Mouse (Mus musculus) layer of hippocampus, postnatal 25 days (tissue): ENCODE results near the gene Ppp2ca. TPM values are rescaled to one million over a fixed set of nuclear protein-coding genes. Genes with fewer than 3 reads are reported as not detected.
"Not testable (repeated sequence)": the region's sequence is repeated elsewhere in the genome, so short reads cannot be mapped to it uniquely, and the experiment has no call there.

ENCODE experiments used
- DNase-seq, 2 experiments: peaks; one replicate each; pipeline ENCODE4 v3.0.0; 2022; ENCODE audit warnings: mixed read lengths in 2 of 2, low spot score in 1 of 2; ENCODE audit errors: extremely low spot score in 1 of 2
- total RNA-seq, 2 experiments: library from RNA; stranded (reverse); gene quantifications; 2 replicates each; pipeline ENCODE4 v1.2.3; 2021

Gene Ppp2ca
- total RNA-seq, 2 experiments from 2014 or later, result 115 to 119 TPM

GRCm38 (mm10) chr11:52091261-52091660 is 7.2 kb upstream of the Ppp2ca start:
- DNase-seq, result no peak

GRCm38 (mm10) chr11:52094568-52094967 is 3.9 kb upstream of the Ppp2ca start:
- DNase-seq, result no peak

- DNase-seq, result no peak
Observed at GRCm38 (mm10) chr11:52097016-52097415, 1.5 kb upstream of the Ppp2ca start.

GRCm38 (mm10) chr11:52097596-52097995 is 885 bp upstream of the Ppp2ca start:
- no peak for DNase-seq

- DNase-seq, result peak; percentile 51 to 59
Observed at GRCm38 (mm10) chr11:52099031-52099761, 715 bp downstream of the Ppp2ca start.

GRCm38 (mm10) chr11:52099771-52100219 is 1.3 kb downstream of the Ppp2ca start:
- DNase-seq, result no peak

- no peak for DNase-seq
Observed at GRCm38 (mm10) chr11:52102977-52103376, 4.5 kb downstream of the Ppp2ca start.

GRCm38 (mm10) chr11:52105503-52105902 is 7.0 kb downstream of the Ppp2ca start:
- no peak for DNase-seq

GRCm38 (mm10) chr11:52106037-52106436 is 7.6 kb downstream of the Ppp2ca start:
- DNase-seq, result no peak

GRCm38 (mm10) chr11:52106438-52106837 is 8.0 kb downstream of the Ppp2ca start:
- DNase-seq, result no peak

- DNase-seq, result no peak
Observed at GRCm38 (mm10) chr11:52108796-52109195, 10.3 kb downstream of the Ppp2ca start.

GRCm38 (mm10) chr11:52109421-52109820 is 10.9 kb downstream of the Ppp2ca start:
- DNase-seq, result no peak

GRCm38 (mm10) chr11:52115479-52115878 is 17.0 kb downstream of the Ppp2ca start:
- DNase-seq, result no peak

GRCm38 (mm10) chr11:52116117-52116516 is 17.6 kb downstream of the Ppp2ca start:
- DNase-seq, result not testable (repeated sequence)

- DNase-seq, result no peak
Observed at GRCm38 (mm10) chr11:52117156-52117555, 18.7 kb downstream of the Ppp2ca start.

- DNase-seq, result not testable (repeated sequence)
Observed at GRCm38 (mm10) chr11:52120415-52120814, 21.9 kb downstream of the Ppp2ca start.

- DNase-seq, result no peak
Observed at GRCm38 (mm10) chr11:52122045-52122444, 23.6 kb downstream of the Ppp2ca start.

GRCm38 (mm10) chr11:52124468-52124867 is 26.0 kb downstream of the Ppp2ca start:
- no peak for DNase-seq

- DNase-seq, result no peak
Observed at GRCm38 (mm10) chr11:52127169-52127568, 28.7 kb downstream of the Ppp2ca start.

- DNase-seq, result no peak
Observed at GRCm38 (mm10) chr11:52127760-52128159, 29.3 kb downstream of the Ppp2ca start.

GRCm38 (mm10) chr11:52128316-52129061 is 30.0 kb downstream of the Ppp2ca start:
- no peak for DNase-seq

GRCm38 (mm10) chr11:52129171-52129570 is 30.7 kb downstream of the Ppp2ca start:
- no peak for DNase-seq
